Mouse (Mus musculus) spleen, adult 2 months (tissue): ENCODE data around the gene Rnf38.

Experiments
- CTCF ChIP-seq: fragments of 200-500 bp; IDR thresholded peaks from 2 replicates; pipeline ENCODE4 v1.5.1; 2011; ENCODE audit warnings: mild to moderate bottlenecking, inconsistent platforms; ENCODE audit not compliant: insufficient read depth, insufficient read length, insufficient replicate concordance; ENCODE audit errors: extremely low read depth
- POLR2A ChIP-seq: fragments of 200-500 bp; IDR thresholded peaks from 2 replicates; pipeline ENCODE4 v1.6.1; 2011; ENCODE audit warnings: low read depth, low read length, inconsistent platforms

GRCm38 (mm10) chr4:44265500-44265899 lies 31.9 kb upstream of the Rnf38 start:
- TF ChIP-seq CTCF (no peak), POLR2A (no peak)
